Mouse (Mus musculus) embryonic fibroblast, embryonic 13.5 days (primary cell): ENCODE data around the gene Zfp358.

Experiments used
- CTCF ChIP-seq: IDR thresholded peaks from 2 replicates; pipeline ENCODE4 v1.5.1; 2011; ENCODE audit warnings: mild to moderate bottlenecking, control low read depth, low read length, moderate library complexity, borderline replicate concordance; ENCODE audit not compliant: insufficient read depth
- POLR2A ChIP-seq: IDR thresholded peaks from 2 replicates; pipeline ENCODE4 v1.6.1; 2011; ENCODE audit warnings: low read depth, mild to moderate bottlenecking, control low read depth, low read length, moderate library complexity

DNA sequence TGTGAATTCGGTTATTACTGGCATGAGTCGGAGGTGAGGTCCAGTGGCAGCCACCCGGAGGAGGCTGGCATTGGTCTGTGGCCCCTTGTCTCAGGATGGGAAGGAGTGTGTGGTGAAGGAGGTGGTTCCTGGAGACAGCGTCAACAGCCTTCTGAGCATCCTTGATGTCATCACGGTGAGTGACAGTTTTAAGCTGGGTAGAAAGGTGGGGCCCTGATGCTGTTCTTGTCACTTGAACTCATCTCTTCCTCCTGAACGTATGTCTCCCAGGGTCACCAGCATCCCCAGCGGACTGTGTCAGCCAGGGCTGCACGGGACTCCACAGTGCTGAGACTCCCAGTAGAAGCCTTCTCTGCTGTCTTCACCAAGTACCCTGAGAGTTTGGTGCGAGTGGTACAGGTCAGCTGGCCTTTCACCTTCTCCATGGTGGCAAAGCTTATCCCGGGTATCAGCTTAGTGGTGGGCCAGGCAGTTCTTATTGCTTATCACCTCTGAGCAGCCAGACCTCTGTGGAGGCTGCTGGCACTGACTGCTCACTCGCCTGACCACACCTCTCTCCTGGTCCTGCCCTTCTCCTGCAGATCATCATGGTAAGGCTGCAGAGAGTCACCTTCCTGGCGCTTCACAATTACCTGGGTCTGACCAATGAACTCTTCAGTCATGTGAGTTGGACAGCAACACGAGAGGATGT is 29.2 kb downstream of the Zfp358 start:
- TF ChIP-seq POLR2A (no peak), CTCF (no peak)
